Mouse (Mus musculus) heart, postnatal 0 days (tissue): ENCODE measurements at regions not wholly inside any gene's neighbourhood (a gene's known extent, or its start where the extent isn't known, plus 50 kb on each side); places are given as distances from the start of the nearest gene placed in this dataset.

Experiments
- CTCF ChIP-seq: IDR thresholded peaks from 2 replicates; pipeline ENCODE4 v1.5.1; 2016; ENCODE audit warnings: antibody characterized with exemption, control low read depth, low read depth
- EP300 ChIP-seq: IDR thresholded peaks from 2 replicates; pipeline ENCODE4 v1.6.1; 2016; ENCODE audit warnings: antibody characterized with exemption, low read depth

- TF ChIP-seq CTCF, result no peak
- no peak for TF ChIP-seq EP300
Measured at GRCm38 (mm10) chr3:8049706-8050105, 1429.5 kb upstream of the 1700008P02Rik start.
